ENCODE assay signal across 32 mouse cellular contexts in the genomic region with DNA sequence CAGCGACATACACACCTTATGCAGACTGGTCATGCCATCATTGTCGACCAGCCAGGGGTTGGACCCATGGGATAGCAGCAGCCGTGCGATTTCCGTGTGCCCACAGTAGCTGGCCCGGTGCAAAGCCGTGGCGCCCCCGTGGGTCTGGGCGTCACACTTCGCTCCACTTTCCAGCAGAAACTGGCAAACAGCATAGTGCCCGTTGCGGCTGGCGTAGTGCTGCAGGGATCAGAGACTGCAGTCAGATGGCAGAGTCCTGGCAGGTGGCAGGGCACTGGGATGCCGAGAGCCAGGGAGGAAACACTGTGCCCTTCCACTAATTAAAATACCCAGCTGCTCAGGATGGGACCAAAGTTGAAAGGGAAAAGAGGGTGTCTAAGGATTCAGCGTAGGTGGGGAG. TPM values are rescaled to one million over a fixed set of nuclear protein-coding genes. Genes with fewer than 3 reads are reported as not detected.
DNase-seq lines count a peak whose midpoint lies in the region; TF ChIP-seq lines count a peak whose summit lies in the region.
"Had no signal": no experiment of that assay in that cellular context is flagged by ENCODE, and none has a peak within 500 bp of the region (broad histone marks: within the 10 kb centered on the region; RNA-seq: fewer than 3 reads in every experiment).

No protein-coding gene starts in this region.

- H3K27ac ChIP-seq in gastrocnemius, adult 2 months: peak overlapping the region; percentile 91
- peak overlapping the region; percentile 46 for H3K27ac ChIP-seq in brown adipose tissue, adult 24 weeks (replicated peaks; ENCODE audit: low read depth, low read length)
- H3K27ac ChIP-seq in cerebellum, adult 2 months (ENCODE audit: insufficient read depth, low read length): 0 out of 2 replicates have a peak overlapping the region, but pooled peaks have one; percentile 6
- H3K27ac ChIP-seq: embryonic facial prominence, embryonic 12.5 days; heart, embryonic 15.5 days; hindbrain, embryonic 12.5 days; hindbrain, postnatal 0 days; intestine, embryonic 15.5 days; left cerebral cortex, adult 2 months; limb, embryonic 13.5 days; lung, embryonic 15.5 days; midbrain, embryonic 10.5 days; midbrain, embryonic 15.5 days had no signal

- TF ChIP-seq CTCF in gastrocnemius, adult 2 months (IDR thresholded peaks at IDR 0.05): no peak
- no peak for TF ChIP-seq CTCF in cerebellum, adult 2 months (IDR thresholded peaks at IDR 0.05; ENCODE audit: borderline replicate concordance, insufficient read depth, low read depth, low read length)

- H3K4me3 ChIP-seq in gastrocnemius, adult 2 months: peak overlapping the region; percentile 21
- no peak overlapping the region for H3K4me3 ChIP-seq in brown adipose tissue, adult 24 weeks (ENCODE audit: insufficient read depth, low read depth, low read length)
- H3K4me3 ChIP-seq in cerebellum, adult 2 months (replicated peaks; ENCODE audit: insufficient read depth, low read depth, low read length): no peak overlapping the region
- H3K4me3 ChIP-seq: embryonic facial prominence, embryonic 12.5 days; heart, embryonic 15.5 days; hindbrain, embryonic 12.5 days; intestine, embryonic 15.5 days; left cerebral cortex, adult 2 months; limb, embryonic 13.5 days; lung, embryonic 15.5 days; midbrain, embryonic 10.5 days; midbrain, embryonic 15.5 days had no signal

- peak; percentile 57 for DNase-seq in gastrocnemius, adult 2 months
- no peak for DNase-seq in gastrocnemius, postnatal 14 days
- peak; percentile 71 to 78 for DNase-seq in cerebellum, adult 2 months
- peak; percentile 78 for DNase-seq in cerebellum, postnatal 14 days
- no peak for DNase-seq in layer of hippocampus, postnatal 25 days (ENCODE audit: extremely low spot score in 1 of 2, low spot score in 1 of 2)
- DNase-seq in kidney, adult 8-10 months: no peak
- no peak for DNase-seq in heart, postnatal 25 days (ENCODE audit: low spot score)
- DNase-seq: adrenal gland, postnatal 25 days; embryo, embryonic 11 days; heart, postnatal 36 days; kidney, adult 2 months; kidney, postnatal 10 days; layer of hippocampus, adult 9-11 months had no signal

- H3K4me1 ChIP-seq in brown adipose tissue, adult 24 weeks (ENCODE audit: control insufficient read depth, insufficient read depth, insufficient read length, low read length): peaks cover 9% of the 10 kb centered on the region
- H3K4me1 ChIP-seq in cerebellum, adult 2 months (ENCODE audit: control insufficient read depth, insufficient read depth, low read length): peaks cover 23% of the 10 kb centered on the region
- H3K4me1 ChIP-seq: intestine, embryonic 15.5 days had no signal

- intact Hi-C loops in gastrocnemius, adult 2 months (cut with DNase I): no loop called here
- intact Hi-C loops in gastrocnemius, postnatal 14 days (cut with DNase I; ENCODE audit: low total_unique reads): no loop called here
- intact Hi-C loops in heart, postnatal 25 days (cut with DNase I): no loop called here

- no peaks in the 10 kb centered on the region for H3K27me3 ChIP-seq in cerebellum, adult 2 months (ENCODE audit: control insufficient read depth, insufficient read depth, low read length)
- H3K27me3 ChIP-seq: embryonic facial prominence, embryonic 12.5 days; heart, embryonic 15.5 days; hindbrain, embryonic 12.5 days; intestine, embryonic 15.5 days; limb, embryonic 13.5 days; lung, embryonic 15.5 days; midbrain, embryonic 15.5 days; Patski had no signal

- WGBS in cerebellum, adult 2 months: 17% methylated on average over 16 of the region's 16 CpGs

- no peak for TF ChIP-seq POLR2A in cerebellum, adult 2 months (IDR thresholded peaks at IDR 0.05; ENCODE audit: borderline replicate concordance, insufficient read depth, low read length)

RNA-seq across cellular contexts. Expression of a gene that starts 2.6 kb away (rescaled TPM):
- 1,000 to 10,000 TPM in 1 of 2 experiments, 100 to 1,000 TPM in 1; 819 to 1,877 TPM for total RNA-seq in gastrocnemius, adult 2 months (2021)
- total RNA-seq in gastrocnemius, postnatal 14 days (2021): 100 to 1,000 TPM; 440 to 562 TPM
- polyA plus RNA-seq in brown adipose tissue, adult 24 weeks (2012; ENCODE audit: insufficient read depth, insufficient read length, missing spikeins): 4.1 and 7.8 TPM in 2 replicates
- 0.05 and 0.40 TPM in 2 replicates for polyA plus RNA-seq in cerebellum, adult 2 months (2012; rRNA removed)
- under 1 TPM in 1 of 2 experiments, not detected in 1; 0.47 TPM for total RNA-seq in layer of hippocampus, postnatal 25 days (2021)
- total RNA-seq in heart, postnatal 25 days (2021): 100 to 1,000 TPM; 112 to 186 TPM
- total RNA-seq: adrenal gland, postnatal 25 days; hindbrain, postnatal 0 days; left cerebral cortex, adult 2 months; left cerebral cortex, postnatal 25 days; MEL; neutrophil, adult 5-6 weeks had no signal
- polyA plus RNA-seq: forebrain, embryonic 14.5 days; heart, embryonic 15.5 days; hindbrain, embryonic 12.5 days; hindbrain, postnatal 0 days; kidney, adult 2 months; large intestine, adult 2 months; liver, embryonic 11.5 days; liver, embryonic 16.5 days; lung, embryonic 15.5 days had no signal

RNA-seq across cellular contexts. Expression of a gene that starts 5.2 kb away (rescaled TPM):
- 1,000 to 10,000 TPM; 1,971 to 4,216 TPM for total RNA-seq in gastrocnemius, adult 2 months (2021)
- 1,000 to 10,000 TPM; 1,005 to 1,120 TPM for total RNA-seq in gastrocnemius, postnatal 14 days (2021)
- polyA plus RNA-seq in brown adipose tissue, adult 24 weeks (2012; ENCODE audit: insufficient read depth, insufficient read length, missing spikeins): 17.9 and 25.2 TPM in 2 replicates
- polyA plus RNA-seq in cerebellum, adult 2 months (2012; rRNA removed): 14.4 and 15.2 TPM in 2 replicates
- total RNA-seq in layer of hippocampus, postnatal 25 days (2021): 1 to 10 TPM; 5.4 to 7.7 TPM
- 100 to 1,000 TPM; 215 to 337 TPM for total RNA-seq in heart, postnatal 25 days (2021)

RNA-seq across cellular contexts. Expression of a gene that starts 5.4 kb away (rescaled TPM):
- 1 to 10 TPM; 7.2 to 9.3 TPM for total RNA-seq in gastrocnemius, adult 2 months (2021)
- total RNA-seq in gastrocnemius, postnatal 14 days (2021): 1 to 10 TPM; 5.7 to 9.6 TPM
- polyA plus RNA-seq in brown adipose tissue, adult 24 weeks (2012; ENCODE audit: insufficient read depth, insufficient read length, missing spikeins): 5.0 and 8.4 TPM in 2 replicates
- 30.8 and 37.5 TPM in 2 replicates for polyA plus RNA-seq in cerebellum, adult 2 months (2012; rRNA removed)
- 10 to 100 TPM; 10.8 to 13.3 TPM for total RNA-seq in layer of hippocampus, postnatal 25 days (2021)
- total RNA-seq in heart, postnatal 25 days (2021): 1 to 10 TPM; 5.6 to 8.1 TPM

RNA-seq across cellular contexts. Expression of a gene that starts 16.3 kb away (rescaled TPM):
- 10 to 100 TPM in 1 of 2 experiments, 1 to 10 TPM in 1; 6.8 to 10.0 TPM for total RNA-seq in gastrocnemius, adult 2 months (2021)
- total RNA-seq in gastrocnemius, postnatal 14 days (2021): 10 to 100 TPM; 12.1 to 13.1 TPM
- polyA plus RNA-seq in brown adipose tissue, adult 24 weeks (2012; ENCODE audit: insufficient read depth, insufficient read length, missing spikeins): 4.1 and 6.7 TPM in 2 replicates
- polyA plus RNA-seq in cerebellum, adult 2 months (2012; rRNA removed): 23.8 and 28.5 TPM in 2 replicates
- total RNA-seq in layer of hippocampus, postnatal 25 days (2021): 10 to 100 TPM; 12.7 to 14.0 TPM
- total RNA-seq in heart, postnatal 25 days (2021): 10 to 100 TPM; 14.8 to 15.7 TPM
- total RNA-seq: neutrophil, adult 5-6 weeks had no signal

RNA-seq across cellular contexts. Expression of a gene that starts 30.2 kb away (rescaled TPM):
- total RNA-seq in gastrocnemius, adult 2 months (2021): 10 to 100 TPM in 1 of 2 experiments, 1 to 10 TPM in 1; 9.7 to 12.0 TPM
- total RNA-seq in gastrocnemius, postnatal 14 days (2021): 10 to 100 TPM in 1 of 2 experiments, 1 to 10 TPM in 1; 9.3 to 13.3 TPM
- polyA plus RNA-seq in brown adipose tissue, adult 24 weeks (2012; ENCODE audit: insufficient read depth, insufficient read length, missing spikeins): 7.2 and 7.3 TPM in 2 replicates
- polyA plus RNA-seq in cerebellum, adult 2 months (2012; rRNA removed): 46.2 and 48.7 TPM in 2 replicates
- 10 to 100 TPM; 33.2 to 37.5 TPM for total RNA-seq in layer of hippocampus, postnatal 25 days (2021)
- 10 to 100 TPM; 14.7 to 15.7 TPM for total RNA-seq in heart, postnatal 25 days (2021)

Comparison
In these comparisons a context has a peak if more than half of its experiments do, and no peak if none do; other contexts are left out.
1. DNase-seq: peak in gastrocnemius, adult 2 months (single experiment), cerebellum, adult 2 months (2 of 2) and cerebellum, postnatal 14 days (2 of 2); none in gastrocnemius, postnatal 14 days (single experiment), layer of hippocampus, postnatal 25 days (0 of 2), kidney, adult 8-10 months (0 of 2) and heart, postnatal 25 days (single experiment).
2. H3K27ac ChIP-seq: peak in every context shown above with its lines; median percentile 91 in gastrocnemius, adult 2 months; 46 in brown adipose tissue, adult 24 weeks; 6 in cerebellum, adult 2 months.
3. RNA of a gene that starts 2.6 kb away (total RNA-seq): 819 to 1,877 TPM in gastrocnemius, adult 2 months, 440 to 562 TPM in gastrocnemius, postnatal 14 days and 112 to 186 TPM in heart, postnatal 25 days; 0.47 TPM in layer of hippocampus, postnatal 25 days; every median in the first group is over 10 times any median in the second.
4. RNA of a gene that starts 5.2 kb away (total RNA-seq): 1,971 to 4,216 TPM in gastrocnemius, adult 2 months, 1,005 to 1,120 TPM in gastrocnemius, postnatal 14 days and 215 to 337 TPM in heart, postnatal 25 days; 5.4 to 7.7 TPM in layer of hippocampus, postnatal 25 days; every median in the first group is over 10 times any median in the second.